Mouse (Mus musculus): ENCODE results near the gene Exosc10. TPM values are rescaled to one million over a fixed set of nuclear protein-coding genes. Genes with fewer than 3 reads are reported as not detected.
A peak's percentile ranks its signal among the peaks of the same experiment; 100 is the strongest.

Exosc10 gene
- polyA plus RNA-seq, 1 experiment from 2014 or later = 33.2 TPM

DNA sequence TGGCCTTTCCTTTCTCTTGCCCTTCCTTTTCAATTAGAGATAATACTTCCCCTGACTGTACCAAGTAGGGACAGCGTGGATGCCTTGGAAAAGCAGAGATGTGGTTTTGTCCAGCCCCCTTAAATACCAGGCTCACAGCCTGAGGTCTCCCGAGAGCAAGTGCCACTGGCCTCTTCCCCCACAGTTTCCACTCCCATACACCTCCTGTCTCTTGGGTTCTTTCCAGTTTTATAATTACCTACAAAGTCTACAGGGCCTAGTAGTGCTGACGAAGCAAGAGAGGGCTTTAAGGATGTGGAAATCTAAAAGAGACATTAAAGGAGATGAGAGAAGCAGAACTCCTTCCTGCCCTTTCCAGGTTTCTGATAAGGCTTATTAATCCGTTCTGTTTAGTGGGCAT lies 40.4 kb upstream of the Exosc10 start:
- no peak for TF ChIP-seq CTCF (IDR thresholded peaks at IDR 0.05)
- TF ChIP-seq EP300 (IDR thresholded peaks at IDR 0.05) = no peak
- ATAC-seq = no peak
- 74% methylated on average over 4 of the region's 4 CpGs for WGBS
- no peak for DNase-seq (ENCODE audit: low spot score)
- Histone ChIP-seq H3K4me2 (replicated peaks; ENCODE audit: low read depth, low read length) (no peak overlapping the region), H3K9ac (replicated peaks; ENCODE audit: low read depth) (no peak overlapping the region), H3K27ac (ENCODE audit: low read length) (no peak overlapping the region), H3K36me3 (ENCODE audit: insufficient read depth, low read length) (peaks cover 18% of the 10 kb centered on the region), H3K27me3 (replicated peaks; ENCODE audit: insufficient read depth, low read length) (no peaks in the 10 kb centered on the region), H3K9me3 (ENCODE audit: low read length) (no peaks in the 10 kb centered on the region), H3K4me1 (ENCODE audit: insufficient read depth, low read depth, low read length) (no peaks in the 10 kb centered on the region), H3K4me3 (ENCODE audit: low read depth, low read length) (no peak overlapping the region)

DNA sequence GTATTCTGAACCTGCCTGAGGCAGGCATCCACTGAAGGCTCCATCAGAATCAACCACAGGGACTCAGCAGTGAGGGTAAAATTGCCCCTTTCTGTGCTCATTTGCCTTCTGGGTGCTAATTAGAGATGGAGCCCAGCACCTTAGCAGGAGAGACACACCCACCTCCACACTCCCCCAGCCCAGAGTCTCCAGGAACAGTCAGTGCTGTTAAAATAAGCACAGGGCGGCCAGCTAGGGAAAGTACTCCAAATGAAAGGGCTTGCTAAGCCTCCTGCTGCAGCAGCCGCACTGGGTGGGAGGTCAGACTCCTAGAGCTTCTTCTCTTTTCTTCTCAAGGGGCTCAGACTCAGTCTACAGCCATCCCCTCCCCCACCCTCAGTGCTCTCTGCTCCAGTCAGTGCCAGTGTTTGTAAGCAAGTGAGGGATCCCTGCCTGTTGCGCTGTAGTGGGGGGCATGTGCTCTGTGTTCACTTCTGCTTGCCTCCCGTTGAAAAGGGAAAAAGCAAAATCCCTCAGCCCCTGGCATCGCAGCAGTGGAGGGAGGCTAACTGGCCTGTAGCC lies 39.9 kb upstream of the Exosc10 start:
- WGBS = 52% methylated on average over 5 of the region's 5 CpGs
- Histone ChIP-seq H3K4me3 (ENCODE audit: low read depth, low read length) (no peak overlapping the region), H3K27ac (ENCODE audit: low read length) (no peak overlapping the region), H3K4me1 (ENCODE audit: insufficient read depth, low read depth, low read length) (no peaks in the 10 kb centered on the region), H3K27me3 (replicated peaks; ENCODE audit: insufficient read depth, low read length) (no peaks in the 10 kb centered on the region), H3K9ac (replicated peaks; ENCODE audit: low read depth) (no peak overlapping the region), H3K9me3 (ENCODE audit: low read length) (no peaks in the 10 kb centered on the region), H3K36me3 (ENCODE audit: insufficient read depth, low read length) (peaks cover 18% of the 10 kb centered on the region), H3K4me2 (replicated peaks; ENCODE audit: low read depth, low read length) (no peak overlapping the region)
- TF ChIP-seq CTCF (IDR thresholded peaks at IDR 0.05) (no peak), EP300 (IDR thresholded peaks at IDR 0.05) (no peak)
- no peak for DNase-seq (ENCODE audit: low spot score)
- ATAC-seq = no peak

DNA sequence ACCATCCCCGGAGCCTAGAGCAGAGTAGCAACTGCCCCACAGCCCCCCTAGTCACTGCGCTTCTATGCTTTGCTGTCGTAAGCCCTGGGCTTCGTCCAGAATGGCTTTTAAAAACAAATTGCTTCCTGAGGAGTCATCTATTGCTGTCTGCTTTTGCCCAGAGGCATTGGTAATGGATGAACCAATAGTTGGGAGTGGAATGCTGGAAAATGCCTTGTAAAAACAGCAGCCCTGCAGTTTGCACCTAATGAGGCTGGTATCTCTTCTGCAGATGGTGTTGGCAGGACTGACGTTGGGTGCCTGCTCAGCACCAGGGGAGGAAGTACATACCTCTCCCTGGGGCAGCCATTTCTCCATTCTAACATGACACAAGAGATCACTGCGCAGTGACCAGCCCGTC lies 34.7 kb upstream of the Exosc10 start:
- TF ChIP-seq EP300 (IDR thresholded peaks at IDR 0.05) = no peak
- TF ChIP-seq CTCF (IDR thresholded peaks at IDR 0.05) = no peak
- no peak overlapping the region for H3K27ac ChIP-seq (ENCODE audit: low read length)
- peaks cover 29% of the 10 kb centered on the region for H3K36me3 ChIP-seq (ENCODE audit: insufficient read depth, low read length)
- H3K4me3 ChIP-seq (ENCODE audit: low read depth, low read length) = no peak overlapping the region
- no peak overlapping the region for H3K9ac ChIP-seq (replicated peaks; ENCODE audit: low read depth)
- H3K27me3 ChIP-seq (replicated peaks; ENCODE audit: insufficient read depth, low read length) = no peaks in the 10 kb centered on the region
- no peaks in the 10 kb centered on the region for H3K9me3 ChIP-seq (ENCODE audit: low read length)
- ATAC-seq = no peak
- H3K4me1 ChIP-seq (ENCODE audit: insufficient read depth, low read depth, low read length) = no peaks in the 10 kb centered on the region
- 74% methylated on average over 7 of the region's 7 CpGs for WGBS
- no peak for DNase-seq (ENCODE audit: low spot score)
- H3K4me2 ChIP-seq (replicated peaks; ENCODE audit: low read depth, low read length) = no peak overlapping the region

DNA sequence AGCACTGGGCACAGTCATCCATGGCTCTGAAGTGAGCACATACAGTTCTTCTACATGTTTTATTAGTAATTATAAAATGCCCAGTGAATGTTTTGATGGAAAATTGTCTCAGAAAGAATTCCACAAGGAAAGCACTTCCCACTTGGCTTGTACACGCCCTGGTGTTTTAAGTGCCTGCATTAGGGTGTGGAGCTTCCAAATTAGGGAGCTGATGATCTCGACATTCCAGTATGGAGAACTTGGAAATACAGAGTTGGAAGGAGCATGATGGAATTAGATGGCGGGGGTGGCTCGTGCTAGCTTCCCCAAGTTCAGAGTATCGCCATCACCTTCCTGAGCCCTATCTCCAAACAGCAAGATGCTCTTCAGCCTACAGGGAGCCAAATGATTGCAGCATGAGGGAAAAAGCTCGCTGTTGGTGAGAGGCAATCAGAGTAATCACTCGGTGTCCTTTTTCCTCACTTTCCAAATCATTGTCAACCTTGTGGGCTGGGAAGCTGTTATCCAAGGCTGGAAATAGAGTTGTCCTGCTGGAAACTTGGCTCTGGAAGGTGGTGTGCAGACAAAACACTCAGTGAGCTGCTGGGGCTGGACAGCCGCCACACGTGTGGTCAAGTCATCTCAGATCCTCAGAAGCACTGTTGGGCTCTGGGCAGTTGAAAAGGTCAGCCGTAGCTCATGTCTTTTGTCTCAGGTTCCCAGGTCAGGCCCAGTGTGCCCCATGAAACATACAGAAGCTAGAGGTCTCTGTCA lies 30.9 kb upstream of the Exosc10 start:
- WGBS = 81% methylated on average over 10 of the region's 10 CpGs
- no peak overlapping the region for H3K27ac ChIP-seq (ENCODE audit: low read length)
- no peak overlapping the region for H3K4me2 ChIP-seq (replicated peaks; ENCODE audit: low read depth, low read length)

DNA sequence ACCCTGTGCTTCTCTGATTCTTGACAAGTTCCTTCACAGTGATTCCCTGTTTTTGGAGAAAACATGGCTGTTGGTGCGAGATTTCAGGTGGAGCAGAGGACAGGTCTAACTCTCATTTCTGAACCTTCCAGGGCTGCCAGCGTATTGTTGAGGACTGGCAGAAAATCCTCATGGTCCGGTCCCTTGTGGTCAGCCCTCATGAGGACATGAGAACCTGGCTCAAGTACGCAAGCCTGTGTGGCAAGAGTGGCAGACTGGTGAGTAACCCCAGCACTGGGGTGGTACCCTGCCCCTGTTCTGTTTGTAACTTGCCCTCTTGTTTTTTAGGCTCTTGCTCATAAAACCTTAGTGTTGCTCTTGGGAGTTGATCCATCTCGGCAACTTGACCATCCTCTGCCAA lies 27.9 kb upstream of the Exosc10 start:
- no peaks in the 10 kb centered on the region for H3K9me3 ChIP-seq (ENCODE audit: low read length)
- DNase-seq (ENCODE audit: low spot score) = no peak
- no peak overlapping the region for H3K27ac ChIP-seq (ENCODE audit: low read length)
- H3K9ac ChIP-seq (replicated peaks; ENCODE audit: low read depth) = no peak overlapping the region
- no peaks in the 10 kb centered on the region for H3K4me1 ChIP-seq (ENCODE audit: insufficient read depth, low read depth, low read length)
- H3K36me3 ChIP-seq (ENCODE audit: insufficient read depth, low read length) = peaks cover 45% of the 10 kb centered on the region
- TF ChIP-seq EP300 (IDR thresholded peaks at IDR 0.05) (no peak), CTCF (IDR thresholded peaks at IDR 0.05) (no peak)
- ATAC-seq = no peak
- H3K27me3 ChIP-seq (replicated peaks; ENCODE audit: insufficient read depth, low read length) = no peaks in the 10 kb centered on the region
- 91% methylated on average over 5 of the region's 5 CpGs for WGBS
- no peak overlapping the region for H3K4me3 ChIP-seq (ENCODE audit: low read depth, low read length)
- no peak overlapping the region for H3K4me2 ChIP-seq (replicated peaks; ENCODE audit: low read depth, low read length)

More for the DNA sequence above, 30.9 kb upstream of the Exosc10 start:
- H3K36me3 ChIP-seq (ENCODE audit: insufficient read depth, low read length) = peaks cover 42% of the 10 kb centered on the region
- no peaks in the 10 kb centered on the region for H3K4me1 ChIP-seq (ENCODE audit: insufficient read depth, low read depth, low read length)
- no peak overlapping the region for H3K4me3 ChIP-seq (ENCODE audit: low read depth, low read length)
- DNase-seq (ENCODE audit: low spot score) = peak; percentile 9
- no peaks in the 10 kb centered on the region for H3K9me3 ChIP-seq (ENCODE audit: low read length)
- ATAC-seq = peak; percentile 46
- peak; percentile 65 for TF ChIP-seq EP300 (IDR thresholded peaks at IDR 0.05)
- TF ChIP-seq CTCF (IDR thresholded peaks at IDR 0.05) = no peak
- no peak overlapping the region for H3K9ac ChIP-seq (replicated peaks; ENCODE audit: low read depth)
- no peaks in the 10 kb centered on the region for H3K27me3 ChIP-seq (replicated peaks; ENCODE audit: insufficient read depth, low read length)

DNA sequence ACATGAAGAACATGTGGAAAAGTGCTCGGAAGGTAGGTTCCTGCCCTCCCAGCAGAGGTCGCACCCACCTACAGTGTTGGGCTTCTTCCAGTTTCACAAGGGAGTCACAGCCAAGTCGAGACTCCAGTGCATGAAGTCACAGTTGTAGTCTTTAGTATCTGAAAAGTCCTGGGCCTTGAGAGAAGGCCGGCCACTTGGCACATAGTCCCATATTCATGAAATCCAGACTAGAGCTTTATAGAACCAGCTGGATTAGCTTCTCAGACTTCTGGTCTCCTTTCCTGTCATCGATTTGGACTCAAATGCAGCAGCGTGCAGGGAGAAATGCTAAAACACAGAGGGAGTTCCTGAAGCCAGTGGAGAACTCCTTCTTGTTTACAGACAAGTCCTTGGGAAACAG lies 27.5 kb upstream of the Exosc10 start:
- H3K27me3 ChIP-seq (replicated peaks; ENCODE audit: insufficient read depth, low read length) = no peaks in the 10 kb centered on the region
- no peak overlapping the region for H3K27ac ChIP-seq (ENCODE audit: low read length)
- H3K4me1 ChIP-seq (ENCODE audit: insufficient read depth, low read depth, low read length) = no peaks in the 10 kb centered on the region
- no peaks in the 10 kb centered on the region for H3K9me3 ChIP-seq (ENCODE audit: low read length)
- no peak overlapping the region for H3K9ac ChIP-seq (replicated peaks; ENCODE audit: low read depth)
- DNase-seq (ENCODE audit: low spot score) = no peak
- 90% methylated on average over 6 of the region's 6 CpGs for WGBS
- no peak overlapping the region for H3K4me2 ChIP-seq (replicated peaks; ENCODE audit: low read depth, low read length)
- no peak overlapping the region for H3K4me3 ChIP-seq (ENCODE audit: low read depth, low read length)
- no peak for ATAC-seq
- H3K36me3 ChIP-seq (ENCODE audit: insufficient read depth, low read length) = peaks cover 41% of the 10 kb centered on the region
- TF ChIP-seq EP300 (IDR thresholded peaks at IDR 0.05) = no peak
- no peak for TF ChIP-seq CTCF (IDR thresholded peaks at IDR 0.05)

All from lung, postnatal 0 days (tissue).